Mouse (Mus musculus): ENCODE measurements around the gene Golm1. TPM values are rescaled to one million over a fixed set of nuclear protein-coding genes. Genes with fewer than 3 reads are reported as not detected.

Golm1 gene
- polyA plus RNA-seq, 1 experiment, result 3.0 TPM

DNA sequence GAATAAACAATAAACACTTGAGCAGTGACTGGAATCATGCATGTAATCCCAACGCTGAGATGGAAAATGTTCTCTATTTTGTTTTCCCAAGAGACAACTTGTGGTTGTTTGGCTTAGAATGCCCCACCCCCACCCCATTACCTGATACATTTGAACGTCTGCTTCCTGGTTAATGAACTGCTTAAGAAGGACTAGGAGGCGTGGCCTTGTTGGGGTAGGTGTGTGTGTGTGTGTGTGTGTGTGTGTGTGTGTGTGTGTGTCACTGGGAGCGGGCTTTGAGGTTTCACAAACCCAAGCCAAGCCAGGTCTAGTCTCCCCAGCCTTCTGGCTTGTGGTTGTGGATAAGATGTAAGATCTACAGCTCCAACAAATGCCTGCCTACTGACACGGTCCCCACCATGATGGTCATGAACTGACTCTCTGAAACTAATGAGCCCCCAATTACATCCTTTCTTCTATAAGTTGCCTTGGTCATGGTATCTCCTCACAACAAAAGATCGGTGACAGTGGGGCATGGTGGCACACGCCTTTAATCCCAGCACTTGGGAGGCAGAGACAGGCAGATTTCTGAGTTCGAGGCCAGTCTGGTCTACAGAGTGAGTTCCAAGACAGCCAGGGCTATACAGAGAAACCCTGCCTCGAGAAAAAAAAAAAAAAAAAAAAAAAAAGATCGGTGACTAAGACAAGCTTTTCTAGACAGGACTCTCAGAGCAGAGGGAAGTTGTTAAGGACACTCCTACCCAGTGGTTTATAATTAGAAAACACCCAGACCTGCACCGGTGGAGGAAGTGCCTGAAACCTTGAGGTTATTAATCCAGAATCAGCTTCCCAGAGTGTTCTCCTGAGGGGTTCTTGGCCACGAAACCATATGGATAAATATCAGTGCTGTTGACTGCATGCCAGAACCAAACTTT is 962 bp upstream of the Golm1 start:
- Histone ChIP-seq H3K36me3 (ENCODE audit: control insufficient read depth, insufficient read depth, low read length) (no peaks in the 10 kb centered on the region), H3K4me3 (ENCODE audit: control insufficient read depth, low read depth, low read length) (no peak overlapping the region), H3K27ac (ENCODE audit: control insufficient read depth, insufficient read depth, low read depth, low read length) (no peak overlapping the region)

DNA sequence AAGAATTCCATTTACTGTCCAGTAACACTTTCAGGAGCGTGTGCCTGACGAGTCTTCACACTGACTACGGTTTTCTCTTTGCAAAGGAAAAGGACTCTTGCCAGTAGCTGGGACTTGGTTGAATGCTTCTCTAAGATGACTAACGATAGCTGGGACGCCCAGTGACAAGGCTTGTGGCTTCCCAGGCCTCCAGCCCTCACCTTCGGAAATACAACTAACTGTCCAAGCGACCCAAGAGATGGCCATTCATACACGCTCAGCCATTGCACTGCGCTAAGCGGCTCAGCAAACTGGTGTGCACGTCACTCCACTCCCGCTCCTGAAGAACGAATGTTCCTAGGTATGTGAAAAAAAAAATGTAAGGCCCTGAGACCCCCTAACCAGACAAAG is 855 bp downstream of the Golm1 start:
- no peak for TF ChIP-seq POLR2A (IDR thresholded peaks at IDR 0.05; ENCODE audit: control insufficient read depth, low read depth, low read length)
- no peak for TF ChIP-seq CTCF (IDR thresholded peaks at IDR 0.05; ENCODE audit: control insufficient read depth, insufficient read depth, insufficient replicate concordance, low read depth, low read length)
- H3K27me3 ChIP-seq (ENCODE audit: control insufficient read depth, insufficient read depth, low read length), result peaks cover 4% of the 10 kb centered on the region
- H3K4me1 ChIP-seq (ENCODE audit: control insufficient read depth, insufficient read depth, low read length), result peaks cover 13% of the 10 kb centered on the region
- peak overlapping the region; percentile 1; the same call in 1 of the 2 replicates for H3K4me3 ChIP-seq (ENCODE audit: control insufficient read depth, low read depth, low read length)
- H3K36me3 ChIP-seq (ENCODE audit: control insufficient read depth, insufficient read depth, low read length), result no peaks in the 10 kb centered on the region
- no peak overlapping the region for H3K27ac ChIP-seq (ENCODE audit: control insufficient read depth, insufficient read depth, low read depth, low read length)

More for the DNA sequence above, 962 bp upstream of the Golm1 start:
- Histone ChIP-seq H3K4me1 (ENCODE audit: control insufficient read depth, insufficient read depth, low read length) (peaks cover 17% of the 10 kb centered on the region), H3K27me3 (ENCODE audit: control insufficient read depth, insufficient read depth, low read length) (peaks cover 4% of the 10 kb centered on the region)
- TF ChIP-seq POLR2A (IDR thresholded peaks at IDR 0.05; ENCODE audit: control insufficient read depth, low read depth, low read length) (no peak), CTCF (IDR thresholded peaks at IDR 0.05; ENCODE audit: control insufficient read depth, insufficient read depth, insufficient replicate concordance, low read depth, low read length) (no peak)

DNA sequence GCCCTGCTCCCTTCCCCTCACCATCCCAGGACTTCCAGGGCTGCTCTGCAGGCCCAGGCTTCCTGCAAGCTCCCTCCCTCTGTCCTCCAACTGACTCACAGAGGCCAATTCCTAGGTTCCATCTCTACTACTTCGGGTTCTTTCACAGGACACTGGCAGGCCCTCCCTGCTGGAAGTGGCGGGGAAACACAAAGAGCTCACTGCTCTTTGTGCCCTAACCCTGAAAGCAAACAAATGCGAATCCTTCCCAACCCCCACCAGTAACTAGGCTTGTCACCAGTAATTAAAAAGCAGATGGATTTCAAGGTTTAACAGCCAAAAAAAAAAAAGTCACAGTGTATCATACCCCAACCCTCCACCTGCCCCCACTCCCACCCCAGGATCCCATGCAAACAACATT is 1.4 kb downstream of the Golm1 start:
- Histone ChIP-seq H3K27ac (ENCODE audit: control insufficient read depth, insufficient read depth, low read depth, low read length) (no peak overlapping the region), H3K4me3 (ENCODE audit: control insufficient read depth, low read depth, low read length) (no peak overlapping the region), H3K36me3 (ENCODE audit: control insufficient read depth, insufficient read depth, low read length) (no peaks in the 10 kb centered on the region), H3K4me1 (ENCODE audit: control insufficient read depth, insufficient read depth, low read length) (peaks cover 10% of the 10 kb centered on the region), H3K27me3 (ENCODE audit: control insufficient read depth, insufficient read depth, low read length) (peaks cover 4% of the 10 kb centered on the region)
- TF ChIP-seq POLR2A (IDR thresholded peaks at IDR 0.05; ENCODE audit: control insufficient read depth, low read depth, low read length), result no peak
- TF ChIP-seq CTCF (IDR thresholded peaks at IDR 0.05; ENCODE audit: control insufficient read depth, insufficient read depth, insufficient replicate concordance, low read depth, low read length), result no peak

DNA sequence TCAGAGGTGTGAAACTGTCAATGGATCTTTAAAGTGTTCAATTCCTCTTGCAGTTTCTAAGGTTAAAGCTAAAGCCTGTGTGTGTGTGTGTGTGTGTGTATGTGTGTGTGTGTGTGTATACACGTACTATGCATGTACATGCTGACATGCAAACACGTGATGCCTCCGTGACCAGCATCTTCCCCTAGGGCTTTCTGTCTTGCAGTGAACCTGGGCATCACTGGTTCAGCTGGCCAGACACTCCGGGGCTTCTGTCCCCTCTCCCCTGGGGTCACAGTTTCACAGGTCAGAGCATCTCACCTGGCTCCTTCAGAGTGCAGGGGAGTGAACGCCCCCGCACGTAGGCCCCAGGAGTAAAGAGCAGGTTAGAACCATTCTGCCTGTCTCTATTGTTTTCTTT is 2.0 kb downstream of the Golm1 start:
- no peaks in the 10 kb centered on the region for H3K36me3 ChIP-seq (ENCODE audit: control insufficient read depth, insufficient read depth, low read length)
- no peak overlapping the region for H3K27ac ChIP-seq (ENCODE audit: control insufficient read depth, insufficient read depth, low read depth, low read length)
- no peak overlapping the region for H3K4me3 ChIP-seq (ENCODE audit: control insufficient read depth, low read depth, low read length)
- peaks cover 4% of the 10 kb centered on the region for H3K27me3 ChIP-seq (ENCODE audit: control insufficient read depth, insufficient read depth, low read length)
- H3K4me1 ChIP-seq (ENCODE audit: control insufficient read depth, insufficient read depth, low read length), result peaks cover 10% of the 10 kb centered on the region
- no peak for TF ChIP-seq POLR2A (IDR thresholded peaks at IDR 0.05; ENCODE audit: control insufficient read depth, low read depth, low read length)

DNA sequence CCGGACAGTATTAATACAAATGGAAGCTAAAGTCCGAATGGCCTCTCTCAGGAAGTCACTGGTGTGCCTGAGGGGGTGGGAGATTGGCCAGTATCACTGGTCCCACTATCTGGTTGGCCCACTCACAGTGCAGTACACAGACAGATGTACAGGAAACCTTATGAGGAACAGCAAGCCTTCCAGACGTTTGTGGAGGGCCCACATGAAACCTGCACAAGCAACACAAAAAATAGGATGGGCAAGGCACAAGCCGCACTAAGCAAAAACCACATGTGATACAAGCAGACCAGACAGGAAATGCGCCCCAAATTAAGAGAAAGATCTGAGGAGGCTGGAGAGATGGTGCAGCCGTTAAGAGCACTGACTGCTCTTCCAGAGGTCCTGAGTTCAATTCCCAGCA is 3.4 kb downstream of the Golm1 start:
- Histone ChIP-seq H3K4me1 (ENCODE audit: control insufficient read depth, insufficient read depth, low read length) (peaks cover 13% of the 10 kb centered on the region), H3K27ac (ENCODE audit: control insufficient read depth, insufficient read depth, low read depth, low read length) (no peak overlapping the region), H3K4me3 (ENCODE audit: control insufficient read depth, low read depth, low read length) (no peak overlapping the region)

DNA sequence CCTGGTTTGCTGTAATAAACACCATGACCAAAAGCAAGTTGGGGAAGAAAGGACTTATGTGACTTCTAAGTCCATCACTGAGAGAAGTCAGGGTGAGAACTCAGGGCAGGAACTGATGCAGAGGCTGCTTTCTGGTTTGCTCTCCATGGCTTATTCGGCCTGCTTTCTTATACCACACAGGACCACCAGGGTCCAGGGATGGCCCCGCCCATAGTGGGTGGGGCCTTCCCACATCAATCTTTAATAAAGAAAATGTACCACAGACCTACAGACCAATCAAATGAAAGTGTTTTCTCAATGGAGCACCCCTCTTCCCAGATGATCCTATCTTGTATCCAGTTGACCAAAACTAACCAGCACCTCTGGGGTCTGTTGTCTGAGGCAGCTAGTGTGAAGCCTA is 4.1 kb downstream of the Golm1 start:
- no peak overlapping the region for H3K4me3 ChIP-seq (ENCODE audit: control insufficient read depth, low read depth, low read length)
- no peaks in the 10 kb centered on the region for H3K36me3 ChIP-seq (ENCODE audit: control insufficient read depth, insufficient read depth, low read length)
- H3K4me1 ChIP-seq (ENCODE audit: control insufficient read depth, insufficient read depth, low read length), result peaks cover 13% of the 10 kb centered on the region
- H3K27me3 ChIP-seq (ENCODE audit: control insufficient read depth, insufficient read depth, low read length), result peaks cover 4% of the 10 kb centered on the region
- no peak overlapping the region for H3K27ac ChIP-seq (ENCODE audit: control insufficient read depth, insufficient read depth, low read depth, low read length)
- no peak for TF ChIP-seq CTCF (IDR thresholded peaks at IDR 0.05; ENCODE audit: control insufficient read depth, insufficient read depth, insufficient replicate concordance, low read depth, low read length)
- TF ChIP-seq POLR2A (IDR thresholded peaks at IDR 0.05; ENCODE audit: control insufficient read depth, low read depth, low read length), result no peak

More for the DNA sequence above, 3.4 kb downstream of the Golm1 start:
- Histone ChIP-seq H3K36me3 (ENCODE audit: control insufficient read depth, insufficient read depth, low read length) (no peaks in the 10 kb centered on the region), H3K27me3 (ENCODE audit: control insufficient read depth, insufficient read depth, low read length) (peaks cover 4% of the 10 kb centered on the region)
- no peak for TF ChIP-seq POLR2A (IDR thresholded peaks at IDR 0.05; ENCODE audit: control insufficient read depth, low read depth, low read length)
- TF ChIP-seq CTCF (IDR thresholded peaks at IDR 0.05; ENCODE audit: control insufficient read depth, insufficient read depth, insufficient replicate concordance, low read depth, low read length), result no peak

GRCm38 (mm10) chr13:59669946-59670345 is 5.7 kb downstream of the Golm1 start:
- no peak overlapping the region for H3K27ac ChIP-seq (ENCODE audit: control insufficient read depth, insufficient read depth, low read depth, low read length)
- TF ChIP-seq CTCF (IDR thresholded peaks at IDR 0.05; ENCODE audit: control insufficient read depth, insufficient read depth, insufficient replicate concordance, low read depth, low read length) (no peak), POLR2A (IDR thresholded peaks at IDR 0.05; ENCODE audit: control insufficient read depth, low read depth, low read length) (no peak)
- H3K27me3 ChIP-seq (ENCODE audit: control insufficient read depth, insufficient read depth, low read length), result no peaks in the 10 kb centered on the region
- H3K4me3 ChIP-seq (ENCODE audit: control insufficient read depth, low read depth, low read length), result no peak overlapping the region
- H3K36me3 ChIP-seq (ENCODE audit: control insufficient read depth, insufficient read depth, low read length), result no peaks in the 10 kb centered on the region
- peaks cover 7% of the 10 kb centered on the region; the same call in 1 of the 2 replicates for H3K4me1 ChIP-seq (ENCODE audit: control insufficient read depth, insufficient read depth, low read length)
